Comparison of ENCODE assay signal across 24 mouse cellular contexts in the genomic region with DNA sequence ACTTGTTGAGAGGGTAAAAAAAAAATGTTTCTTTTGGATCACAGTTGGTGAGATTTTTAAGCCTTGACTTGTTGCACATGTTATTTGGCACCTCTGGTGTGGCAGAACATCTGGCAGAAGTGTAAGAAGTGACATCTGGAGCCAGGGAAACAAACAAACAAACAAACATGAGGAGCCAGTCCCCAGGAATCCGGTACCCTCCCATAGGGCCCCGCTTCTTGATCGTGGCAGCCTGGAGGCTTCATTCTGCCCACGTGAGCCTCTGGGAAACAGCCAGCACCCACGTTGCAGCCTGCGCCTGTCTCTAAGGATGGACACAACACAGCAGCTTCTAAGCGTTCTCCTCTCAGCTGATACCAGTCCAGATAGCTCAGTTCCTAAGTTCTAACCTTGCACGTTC.
"Had no signal": no experiment of that assay in that cellular context is flagged by ENCODE, and none has a peak within 500 bp of the region (broad histone marks: within the 10 kb centered on the region; RNA-seq: fewer than 3 reads in every experiment).

No protein-coding gene starts in this region.

- H3K36me3 ChIP-seq: kidney, embryonic 15.5 days; limb, embryonic 13.5 days; liver, embryonic 12.5 days; liver, embryonic 15.5 days; midbrain, embryonic 13.5 days; neural tube, embryonic 13.5 days had no signal

- H3K27ac ChIP-seq: kidney, embryonic 15.5 days; limb, embryonic 13.5 days; liver, embryonic 12.5 days; liver, embryonic 15.5 days; midbrain, embryonic 13.5 days; neural tube, embryonic 13.5 days; stomach, postnatal 0 days had no signal

- H3K4me2 ChIP-seq: kidney, embryonic 15.5 days; limb, embryonic 13.5 days; liver, embryonic 12.5 days; liver, embryonic 15.5 days; midbrain, embryonic 13.5 days; neural tube, embryonic 13.5 days had no signal

- H3K9me3 ChIP-seq: kidney, embryonic 15.5 days; limb, embryonic 13.5 days; liver, embryonic 12.5 days; liver, embryonic 15.5 days; midbrain, embryonic 13.5 days; neural tube, embryonic 13.5 days had no signal

- H3K4me1 ChIP-seq: limb, embryonic 13.5 days; liver, embryonic 12.5 days; liver, embryonic 15.5 days; midbrain, embryonic 13.5 days; neural tube, embryonic 13.5 days had no signal

- H3K9ac ChIP-seq: kidney, embryonic 15.5 days; limb, embryonic 13.5 days; liver, embryonic 12.5 days; liver, embryonic 15.5 days; midbrain, embryonic 13.5 days; neural tube, embryonic 13.5 days had no signal

- ATAC-seq: liver, embryonic 12.5 days; midbrain, embryonic 13.5 days; midbrain, embryonic 16.5 days had no signal

- H3K4me3 ChIP-seq: kidney, embryonic 15.5 days; limb, embryonic 13.5 days; liver, embryonic 12.5 days; liver, embryonic 15.5 days; midbrain, embryonic 13.5 days; myocyte; neural tube, embryonic 13.5 days had no signal

- H3K27me3 ChIP-seq: kidney, embryonic 15.5 days; limb, embryonic 13.5 days; liver, embryonic 12.5 days; liver, embryonic 15.5 days; midbrain, embryonic 13.5 days; neural tube, embryonic 13.5 days had no signal

- DNase-seq: kidney, adult 11 months; kidney, adult 8-10 months; kidney, postnatal 10 days; kidney, postnatal 36 days; layer of hippocampus, adult 9-11 months; liver; lung, adult 18-20 months; lung, postnatal 14 days; lung, postnatal 4 days; retina, postnatal 1 day; right cerebral cortex, postnatal 14 days; right cerebral cortex, postnatal 4 days; thymus, adult 2 months; thymus, postnatal 14 days; thymus, postnatal 4 days had no signal
